Mouse (Mus musculus) cerebellum, adult 2 months (tissue): ENCODE data around the gene Dus3l.

Source experiments
- CTCF ChIP-seq: fragments of 200-500 bp; IDR thresholded peaks from 2 replicates; pipeline ENCODE4 v1.5.1; 2011; ENCODE audit warnings: low read depth, mild to moderate bottlenecking, control low read depth, low read length, moderate library complexity, borderline replicate concordance; ENCODE audit not compliant: insufficient read depth
- POLR2A ChIP-seq: fragments of 200-500 bp; IDR thresholded peaks from 2 replicates; pipeline ENCODE4 v1.6.1; 2011; ENCODE audit warnings: low read length, control low read depth, borderline replicate concordance; ENCODE audit not compliant: insufficient read depth

- TF ChIP-seq CTCF (peak; percentile 90), POLR2A (no peak)
Measured at GRCm38 (mm10) chr17:56762769-56763731, 1.5 kb upstream of the Dus3l start.
